Mouse (Mus musculus): ENCODE data around the gene Anxa9. TPM values are rescaled to one million over a fixed set of nuclear protein-coding genes. Genes with fewer than 3 reads are reported as not detected.

The Anxa9 gene
- total and polyA plus RNA-seq, 3 experiments, result 0.88 to 2.5 (median 1.2) TPM

- DNase-seq, result no peak
These were observed 7.1 kb upstream of the Anxa9 start for GRCm38 (mm10) chr3:95314075-95314474.

DNA sequence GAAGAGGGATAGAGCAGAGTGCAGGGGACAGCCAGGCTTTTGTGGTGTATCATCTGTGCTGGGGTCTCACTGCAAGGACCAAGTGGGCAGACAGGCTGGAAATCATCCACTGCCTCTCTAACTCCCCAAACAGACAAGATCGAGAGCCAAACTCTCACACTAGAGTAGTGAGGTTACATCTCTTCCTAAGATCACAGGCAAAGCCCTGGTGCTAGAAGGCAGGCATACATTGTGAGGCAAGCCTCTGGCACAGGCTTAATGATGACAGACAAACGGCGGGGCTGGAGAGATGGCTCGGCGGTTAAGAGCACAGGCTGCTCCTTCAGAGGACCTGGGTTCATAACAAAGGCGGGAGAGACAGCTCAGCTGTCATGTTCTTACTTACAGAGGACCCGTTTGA, 6.5 kb upstream of the Anxa9 start:
- DNase-seq, result no peak

DNA sequence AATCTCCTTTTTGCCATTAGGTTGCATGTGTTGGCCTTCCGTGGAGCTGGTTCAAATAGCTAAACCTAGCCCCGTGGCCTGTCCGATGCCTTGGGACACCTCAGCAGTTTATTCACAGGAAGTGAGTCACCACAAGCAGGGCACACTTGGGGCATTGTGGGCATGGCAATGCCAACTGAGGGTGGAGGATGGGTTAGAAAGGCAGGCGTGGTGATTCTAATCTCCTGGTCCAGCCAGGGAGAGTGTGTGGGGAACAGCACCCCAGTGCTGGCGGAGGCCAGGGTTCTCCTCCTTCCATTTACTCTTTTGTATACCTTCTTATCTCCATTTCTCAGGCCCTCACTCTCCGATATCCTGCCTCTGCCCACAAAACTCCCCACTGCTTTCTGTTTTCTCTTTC, 5.6 kb upstream of the Anxa9 start:
- peak; percentile 89 for DNase-seq

- DNase-seq, result peak; percentile 70
These were observed 4.2 kb upstream of the Anxa9 start for GRCm38 (mm10) chr3:95310968-95311882.

DNA sequence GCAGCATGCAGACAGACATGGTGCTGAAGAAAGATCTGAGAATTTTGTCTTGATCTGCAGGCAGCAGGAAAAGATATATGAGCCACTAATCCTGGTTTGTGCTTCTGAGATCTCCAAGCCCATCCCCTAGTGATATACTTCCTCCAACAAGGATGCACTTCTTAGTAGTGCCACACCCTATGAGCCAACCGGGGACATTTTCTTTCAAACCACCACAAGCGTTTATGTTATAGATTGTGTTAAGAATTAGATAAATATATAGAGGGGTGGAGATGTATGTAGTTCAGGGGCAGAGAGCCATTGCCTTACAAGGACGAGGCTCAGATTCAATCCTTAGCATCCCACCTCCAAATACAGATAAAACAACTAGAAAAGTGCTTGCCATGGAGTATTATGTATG, 3.5 kb upstream of the Anxa9 start:
- no peak for DNase-seq

DNA sequence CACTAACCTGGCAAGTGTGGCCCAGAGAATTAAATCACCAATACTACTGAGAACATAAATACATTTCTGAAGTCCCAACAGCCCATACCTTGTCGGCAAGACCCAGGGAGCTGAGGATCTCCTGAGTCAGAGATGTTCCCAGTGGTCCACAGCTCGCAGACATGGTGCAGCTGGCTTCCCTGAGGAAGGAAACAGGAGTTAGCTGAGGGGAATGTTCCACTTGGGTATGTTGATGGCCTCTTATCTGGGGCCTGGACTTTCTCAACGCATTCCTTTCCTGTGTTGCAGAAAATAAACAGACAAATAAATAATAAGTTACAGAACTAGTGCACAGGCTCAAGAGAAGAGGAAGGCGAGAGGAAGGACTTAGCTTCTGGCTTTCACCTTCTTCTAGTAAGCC, 732 bp downstream of the Anxa9 start:
- DNase-seq, result no peak

- no peak for DNase-seq
These were observed 5.7 kb downstream of the Anxa9 start for GRCm38 (mm10) chr3:95301204-95301796.

GRCm38 (mm10) chr3:95298018-95298417, 9.0 kb downstream of the Anxa9 start:
- no peak for DNase-seq

DNA sequence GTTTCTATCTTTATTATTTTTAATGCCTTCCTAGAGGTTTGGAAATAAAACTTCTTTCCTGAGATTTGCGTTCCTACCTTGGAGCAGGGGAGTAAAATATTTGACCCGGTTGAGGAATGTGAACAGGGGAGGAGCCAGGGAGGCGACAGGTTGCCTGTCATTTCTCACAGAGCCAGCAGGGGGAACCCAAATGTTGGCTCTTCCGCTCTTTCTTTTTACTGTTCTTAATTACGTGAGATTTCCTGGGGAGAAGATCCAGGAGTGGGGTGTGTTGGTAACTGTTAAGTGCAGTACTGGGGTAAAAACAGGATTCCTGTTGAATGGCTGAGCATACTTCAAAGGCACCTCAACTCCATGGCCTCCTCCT, 10.9 kb downstream of the Anxa9 start:
- peak; percentile 46 for DNase-seq

- DNase-seq, result peak; percentile 70
These were observed 11.5 kb downstream of the Anxa9 start for GRCm38 (mm10) chr3:95295321-95296102.

DNA sequence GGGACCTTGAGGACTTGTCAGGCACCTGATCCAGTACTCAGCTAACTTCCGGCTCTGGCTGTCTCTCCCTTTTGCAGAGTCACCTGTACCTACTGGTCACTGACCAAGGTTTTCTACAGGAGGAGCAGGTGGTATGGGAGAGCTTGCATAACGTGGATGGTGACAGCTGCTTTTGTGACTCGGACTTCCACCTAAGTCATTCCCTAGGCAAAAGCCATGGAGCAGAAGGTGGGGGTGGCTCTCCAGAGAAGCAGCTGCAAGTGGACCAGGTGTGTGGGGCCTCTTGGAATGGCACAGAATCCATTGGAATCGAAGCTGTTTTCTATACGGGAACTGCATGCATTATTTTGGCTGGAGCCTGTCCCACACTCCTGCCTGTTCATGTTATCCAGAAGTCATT, 12.3 kb downstream of the Anxa9 start:
- DNase-seq, result no peak

DNA sequence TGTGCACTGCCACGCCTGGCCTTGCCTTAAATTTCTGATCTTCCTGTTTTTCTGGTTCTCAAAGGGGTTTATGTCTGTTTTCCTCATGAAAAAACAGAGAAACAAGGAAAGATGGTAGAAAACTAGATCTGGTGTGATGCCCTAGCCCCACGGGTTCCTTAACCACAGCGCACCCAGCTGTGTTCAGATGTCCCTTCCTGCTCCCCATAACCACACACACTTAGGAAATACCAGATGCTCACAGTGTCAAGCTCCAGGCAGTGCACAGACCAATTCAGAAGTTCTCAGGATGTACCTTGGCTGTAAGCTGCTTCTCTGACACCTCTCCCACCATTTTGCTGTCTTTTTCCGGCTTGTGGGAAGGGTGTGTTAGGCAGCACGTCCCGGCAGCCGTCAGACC, 12.7 kb downstream of the Anxa9 start:
- DNase-seq, result no peak

DNA sequence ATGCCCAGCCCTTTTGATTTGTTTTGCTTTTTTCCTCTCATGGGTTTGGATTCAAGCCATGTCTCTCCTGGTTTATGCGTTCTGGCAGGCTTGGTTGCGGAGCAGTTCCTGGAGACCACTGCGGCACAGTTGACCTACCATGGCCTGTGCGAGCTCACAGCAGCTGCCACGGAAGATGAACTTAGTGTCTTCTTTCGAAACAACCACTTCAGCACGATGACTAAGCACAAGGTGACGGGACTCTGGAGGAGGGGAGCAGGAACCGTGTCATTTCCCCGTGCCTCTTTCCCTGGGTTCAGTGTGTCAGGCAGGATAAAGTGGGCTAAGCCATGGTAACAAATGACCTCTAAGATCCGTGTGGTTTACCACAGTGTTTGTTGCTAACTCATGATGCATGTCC, 13.4 kb downstream of the Anxa9 start:
- DNase-seq, result peak; percentile 80

GRCm38 (mm10) chr3:95292899-95293298, 14.1 kb downstream of the Anxa9 start:
- DNase-seq, result no peak

DNA sequence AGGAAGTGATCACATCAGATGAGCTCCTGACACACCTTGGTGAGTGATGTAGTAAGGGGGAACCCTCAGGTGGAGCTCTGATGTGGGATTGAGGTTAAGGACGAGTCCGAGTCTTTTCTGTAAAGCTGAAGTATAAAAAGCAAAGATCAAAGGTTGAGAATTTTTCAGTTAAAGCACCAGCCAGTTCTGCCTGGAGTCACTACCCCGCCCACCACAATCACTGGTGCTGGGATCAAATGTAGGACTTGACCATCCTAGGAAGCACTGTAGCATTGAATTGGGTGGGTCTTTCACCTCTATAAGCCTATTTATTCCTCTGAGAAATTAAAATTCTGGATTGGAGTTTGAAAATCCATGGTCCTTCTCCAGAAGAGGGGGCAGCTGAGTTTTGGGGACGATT, 15.9 kb downstream of the Anxa9 start:
- no peak for DNase-seq

GRCm38 (mm10) chr3:95290156-95290555, 16.8 kb downstream of the Anxa9 start:
- DNase-seq, result no peak

DNA sequence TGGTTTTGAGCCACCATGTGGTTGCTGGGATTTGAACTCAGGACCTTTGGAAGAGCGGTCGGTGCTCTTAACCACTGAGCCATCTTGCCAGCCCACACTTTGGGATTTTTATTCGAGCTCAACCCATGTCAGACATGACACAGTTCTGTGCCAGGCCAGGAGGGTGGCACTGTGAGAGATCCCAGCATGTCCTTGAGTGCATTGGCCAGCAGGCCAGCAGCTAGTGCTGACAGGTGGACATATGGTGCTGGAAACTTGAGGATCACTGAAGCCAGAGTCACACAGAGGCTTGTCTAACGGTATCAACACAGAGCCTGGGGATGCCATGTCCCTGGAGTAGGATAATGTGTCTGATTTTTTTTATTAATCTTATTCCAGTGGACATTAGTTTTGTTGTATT, 17.6 kb downstream of the Anxa9 start:
- DNase-seq, result no peak

DNA sequence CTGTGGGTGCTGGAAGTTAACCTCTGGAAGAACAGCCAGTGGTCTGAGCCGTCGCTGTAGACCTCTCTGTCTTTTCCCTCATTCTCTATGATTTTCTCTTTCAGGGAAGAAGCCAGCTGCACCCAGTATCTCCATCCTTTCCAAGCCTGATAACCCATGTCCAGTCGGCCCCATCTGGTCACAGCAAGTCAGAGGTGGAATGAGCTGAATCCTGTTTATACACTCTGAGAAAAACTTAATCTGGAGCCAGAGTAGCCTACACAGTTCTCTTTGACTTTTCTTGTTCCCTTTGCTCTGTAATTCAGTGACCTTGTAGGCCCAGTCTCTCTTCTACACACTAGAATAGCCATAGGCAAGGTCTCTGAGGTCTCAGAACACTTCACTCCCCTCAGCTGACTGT, 19.4 kb downstream of the Anxa9 start:
- no peak for DNase-seq

GRCm38 (mm10) chr3:95286510-95286909, 20.5 kb downstream of the Anxa9 start:
- peak; percentile 52 for DNase-seq

DNA sequence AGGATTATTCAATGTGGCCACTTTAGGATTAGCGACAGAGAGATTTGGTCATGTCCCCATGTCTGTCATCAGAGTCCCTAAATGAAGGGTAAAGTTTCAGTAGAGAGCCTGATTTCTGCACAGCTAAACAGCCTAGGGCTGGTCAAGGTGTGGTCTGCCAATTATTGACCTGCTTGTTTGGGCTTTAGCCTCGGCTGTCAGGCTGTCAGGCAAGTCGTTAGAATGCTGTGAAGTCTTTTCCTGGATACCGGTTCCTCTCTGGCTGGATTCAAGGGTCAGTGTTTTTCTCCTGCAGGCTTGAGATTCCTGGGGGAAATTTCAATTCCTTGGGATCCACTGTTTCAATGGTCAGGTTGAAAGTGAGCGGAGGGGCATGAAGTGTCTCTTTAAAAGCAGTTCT, 21.0 kb downstream of the Anxa9 start:
- no peak for DNase-seq

DNA sequence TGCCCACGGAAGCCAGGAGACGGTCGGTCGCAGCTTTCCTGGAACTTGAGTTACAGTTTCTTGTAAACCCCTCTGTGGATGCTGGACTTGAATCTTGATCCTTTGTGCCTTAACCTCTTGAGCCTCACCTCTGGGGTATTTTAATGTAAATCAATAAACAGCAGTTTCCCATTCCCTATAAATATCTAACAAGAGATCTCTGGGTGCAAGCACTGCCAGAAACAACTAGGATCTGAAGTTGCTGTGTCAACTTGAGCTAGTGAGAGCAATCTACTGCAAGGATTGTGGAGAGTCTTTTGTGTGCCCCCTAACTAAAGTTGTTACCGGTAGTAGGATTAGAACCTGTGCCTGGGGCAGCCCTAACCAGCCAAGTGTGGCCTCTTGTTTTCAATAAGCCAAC, 21.6 kb downstream of the Anxa9 start:
- DNase-seq, result no peak

GRCm38 (mm10) chr3:95284501-95285281, 22.3 kb downstream of the Anxa9 start:
- DNase-seq, result peak; percentile 81
